Mouse (Mus musculus) embryonic stem cell, embryonic (primary cell): ENCODE measurements at regions not wholly inside any gene's neighbourhood (a gene's known extent, or its start where the extent isn't known, plus 50 kb on each side); places are given as distances from the start of the nearest gene placed in this dataset.
"Not testable (repeated sequence)": the region's sequence is repeated elsewhere in the genome, so short reads cannot be mapped to it uniquely, and the experiment has no call there.

ENCODE experiments used
- CTCF ChIA-PET, 4 experiments: fragments of 300-600 bp in 2 of 4; fragments of 350-600 bp in 2 of 4; sonication (Branson Sonifier 250); formaldehyde crosslinking; loops; one replicate each; lab custom pipeline; 2022; ENCODE audit warnings: inconsistent platforms in 2 of 4; lab: Charles Lee
- POLR2A ChIA-PET, 4 experiments: fragments of 300-600 bp in 2 of 4; fragments of 350-600 bp in 2 of 4; sonication (Branson Sonifier 250); formaldehyde crosslinking; loops; one replicate each; lab custom pipeline; 2022; ENCODE audit warnings: antibody characterized with exemption in 4 of 4, inconsistent platforms in 1 of 4; lab: Charles Lee

GRCm38 (mm10) chr10:16171251-16171650 is 1453.2 kb upstream of the Gje1 start:
- ChIA-PET POLR2A (interaction anchor here in 1 of 4 experiments (0.7 kb wide), 1 partner anchor 130 kb away, joined by 3 read pairs; no protein-coding TSS in a partner anchor), CTCF (no interaction called here)

DNA sequence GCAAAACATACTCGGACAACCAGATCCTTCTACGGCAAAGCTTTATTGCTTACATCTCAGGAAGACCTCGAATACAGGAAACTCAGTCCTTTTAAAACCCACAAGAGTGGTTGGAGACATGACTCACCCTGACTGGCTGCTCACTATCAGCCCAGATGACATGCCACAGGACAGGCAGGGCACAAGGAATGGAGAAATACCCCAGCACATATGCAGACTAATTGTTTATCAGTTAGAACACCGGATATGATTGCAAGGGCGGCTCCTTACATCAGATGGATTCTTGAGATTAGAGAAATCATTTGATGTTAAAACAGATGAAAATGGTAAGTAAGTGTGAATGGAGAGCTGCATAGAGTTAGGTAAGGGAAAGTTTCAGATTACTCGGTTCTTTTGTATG is 1441.5 kb upstream of the Gje1 start:
- CTCF ChIA-PET, POLR2A ChIA-PET: not testable (repeated sequence)

GRCm38 (mm10) chr10:16158445-16158844 is 1440.4 kb upstream of the Gje1 start:
- POLR2A ChIA-PET = no interaction called here

GRCm38 (mm10) chr10:16156954-16157353 is 1438.9 kb upstream of the Gje1 start:
- CTCF ChIA-PET = no interaction called here
- POLR2A ChIA-PET = no interaction called here

More at GRCm38 (mm10) chr10:16158445-16158844, 1440.4 kb upstream of the Gje1 start:
- CTCF ChIA-PET = no interaction called here

- CTCF ChIA-PET = no interaction called here
Measured at GRCm38 (mm10) chr10:16148991-16149390, 1431.0 kb upstream of the Gje1 start.

DNA sequence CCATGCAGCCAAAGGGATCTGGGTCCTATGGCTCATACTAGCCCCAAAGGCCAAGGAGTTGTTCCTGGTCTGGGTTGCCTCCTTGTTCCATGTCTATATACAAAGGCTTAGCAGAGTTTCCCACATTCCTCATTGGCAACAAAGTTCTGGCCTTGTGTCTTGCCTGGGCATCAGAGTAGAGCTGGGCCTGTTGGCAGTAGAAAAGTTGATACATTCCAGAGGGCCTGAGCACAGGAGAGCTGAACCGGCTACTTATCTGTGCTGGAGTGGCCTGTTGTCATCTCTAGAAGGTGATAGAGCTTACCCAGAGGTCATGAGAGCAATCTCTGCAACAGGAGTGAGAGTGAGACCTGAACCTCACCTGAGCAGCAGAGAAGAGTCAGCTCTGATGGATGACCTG is 1427.4 kb upstream of the Gje1 start:
- CTCF ChIA-PET = interaction anchor here in 1 of 4 experiments (0.6 kb wide), 1 partner anchor 30 kb away, joined by 3 read pairs; no protein-coding TSS in a partner anchor
- POLR2A ChIA-PET = no interaction called here

More at GRCm38 (mm10) chr10:16148991-16149390, 1431.0 kb upstream of the Gje1 start:
- POLR2A ChIA-PET = no interaction called here

DNA sequence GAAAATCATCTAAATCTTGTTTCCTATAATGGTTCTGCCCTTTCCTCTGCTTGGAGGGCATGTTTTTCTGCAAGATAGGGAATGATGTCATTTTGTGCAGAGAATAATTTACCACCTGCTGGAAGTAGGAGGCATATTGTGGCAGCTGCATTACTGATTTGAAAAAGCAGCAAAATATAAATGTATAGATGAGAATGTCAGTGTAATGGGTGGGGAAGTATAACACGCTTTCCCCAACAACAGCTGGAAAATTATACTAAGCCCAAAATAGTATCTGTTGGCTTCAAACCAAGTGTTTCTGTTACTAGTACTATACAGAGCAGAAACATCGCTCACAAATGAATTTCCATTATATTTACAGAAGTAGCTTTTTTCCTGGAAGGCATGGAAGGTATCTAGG is 1405.9 kb upstream of the Gje1 start:
- CTCF ChIA-PET = no interaction called here
- POLR2A ChIA-PET = no interaction called here

DNA sequence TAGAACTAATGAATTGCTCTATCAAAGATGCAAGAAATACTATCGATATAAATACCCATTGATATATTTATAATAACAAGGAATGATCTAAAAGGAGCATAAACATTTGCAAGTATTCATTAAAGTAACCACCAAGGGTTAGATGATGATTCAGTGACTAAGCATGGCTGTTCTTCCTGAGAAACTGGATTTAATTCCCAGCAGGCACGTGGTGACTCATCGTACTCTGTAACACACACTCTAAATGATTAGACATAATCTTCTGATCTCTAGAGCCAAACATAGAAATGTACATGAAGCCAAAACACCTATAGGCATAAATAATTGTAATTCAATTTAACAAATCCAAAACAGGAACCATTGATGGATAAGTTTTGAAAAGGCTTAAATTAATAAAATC is 1370.2 kb upstream of the Gje1 start:
- ChIA-PET CTCF (no interaction called here), POLR2A (no interaction called here)

DNA sequence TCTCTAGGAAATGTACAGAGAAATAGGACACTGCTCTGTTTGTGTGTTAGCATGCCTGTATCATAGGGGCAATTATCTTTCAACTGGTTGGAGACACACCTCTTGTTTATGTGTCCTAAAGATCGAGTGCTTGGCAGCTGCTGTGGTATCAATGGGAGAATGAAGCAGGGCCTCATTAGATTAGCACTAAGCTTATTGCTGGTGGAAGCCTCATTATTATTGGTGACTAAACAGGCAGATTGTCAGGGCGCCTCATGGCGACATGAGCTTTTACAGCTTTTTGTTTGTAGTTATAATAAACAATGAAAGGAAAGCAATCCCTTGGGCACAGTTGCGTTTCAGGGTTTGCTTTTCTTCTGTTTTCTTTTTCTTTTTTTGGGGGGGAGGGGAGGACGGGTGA is 1335.0 kb upstream of the Gje1 start:
- POLR2A ChIA-PET = no interaction called here
- CTCF ChIA-PET = no interaction called here

- ChIA-PET POLR2A (no interaction called here), CTCF (no interaction called here)
Measured at GRCm38 (mm10) chr10:16052463-16052889, 1334.5 kb upstream of the Gje1 start.

DNA sequence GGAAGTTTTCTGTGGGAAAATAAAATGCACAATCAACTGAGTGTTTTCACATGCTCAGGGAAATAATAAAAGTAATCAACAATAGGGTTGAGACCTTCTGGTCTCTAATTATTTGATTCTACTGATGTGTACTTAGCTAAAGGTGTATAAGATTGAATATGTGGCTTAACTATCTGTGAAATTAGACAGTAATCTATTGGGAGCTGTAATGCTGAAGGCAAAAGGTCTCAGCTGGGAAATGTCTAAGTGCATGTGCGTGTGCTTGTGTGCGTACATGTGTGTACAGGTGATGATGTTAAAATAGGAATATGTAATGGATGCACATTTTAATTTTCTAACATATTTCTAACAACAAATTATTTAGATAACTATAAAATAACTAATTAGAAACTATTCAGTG is 1318.2 kb upstream of the Gje1 start:
- ChIA-PET CTCF (interaction anchor here in 1 of 4 experiments (0.6 kb wide), 1 partner anchor 42 kb away, joined by 3 read pairs; no protein-coding TSS in a partner anchor), POLR2A (no interaction called here)

DNA sequence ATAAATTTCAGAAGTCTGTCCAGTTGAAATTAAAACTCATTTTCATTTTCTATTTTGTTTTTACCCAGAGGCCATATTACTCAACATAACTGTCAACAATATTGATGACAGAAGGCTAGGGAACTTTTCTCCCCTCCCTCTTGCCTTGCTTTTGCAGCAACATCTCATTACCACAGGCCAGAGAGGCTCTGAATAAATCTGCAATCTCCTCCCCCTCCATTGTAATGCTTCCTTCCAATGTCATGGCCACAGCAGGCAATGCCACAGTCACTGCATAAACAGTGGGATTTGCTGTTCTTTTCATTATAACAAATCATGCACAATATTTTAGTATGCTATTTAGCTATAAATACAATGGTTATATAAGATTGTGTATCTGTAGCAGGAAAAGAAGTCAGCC is 1315.1 kb upstream of the Gje1 start:
- POLR2A ChIA-PET = no interaction called here
- CTCF ChIA-PET = no interaction called here

DNA sequence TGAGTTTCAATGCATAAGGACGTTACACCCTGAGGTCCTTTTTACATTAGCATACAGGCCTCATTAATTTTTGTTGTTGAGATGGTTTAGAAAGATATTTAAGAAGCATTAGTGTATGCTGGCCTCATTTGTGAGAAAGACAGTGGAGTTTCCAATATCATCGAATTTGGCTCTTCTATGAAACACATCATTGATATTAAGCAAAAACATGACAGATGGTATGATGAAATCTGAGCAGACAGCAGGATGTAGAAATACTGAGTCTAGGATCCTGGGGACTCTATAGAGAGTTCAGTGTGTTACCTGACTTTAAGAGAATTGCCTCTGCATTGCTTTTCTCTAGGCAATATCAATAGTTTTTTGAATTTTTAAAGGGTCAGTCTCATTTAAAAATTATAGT is 1312.8 kb upstream of the Gje1 start:
- ChIA-PET CTCF (no interaction called here), POLR2A (no interaction called here)

GRCm38 (mm10) chr10:16014806-16015205 is 1296.8 kb upstream of the Gje1 start:
- ChIA-PET CTCF (no interaction called here), POLR2A (no interaction called here)

DNA sequence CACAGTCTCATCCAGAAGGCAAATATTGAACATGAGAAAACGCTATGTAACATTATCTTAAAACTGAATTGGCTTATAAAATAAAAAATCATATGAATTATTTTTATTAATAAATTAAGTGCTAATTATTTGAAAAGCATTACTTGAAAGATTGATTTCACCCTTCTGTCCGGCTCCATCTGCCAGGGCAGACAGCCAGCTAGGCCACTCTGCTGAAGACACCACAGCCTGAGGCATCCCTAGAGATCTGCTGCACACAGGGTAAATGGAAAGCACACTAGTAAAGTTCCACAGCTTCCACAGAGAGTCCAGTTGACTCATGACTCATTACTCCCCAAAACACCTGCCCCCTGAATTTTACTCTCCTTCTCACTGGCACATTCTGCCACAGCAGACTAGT is 1283.2 kb upstream of the Gje1 start:
- CTCF ChIA-PET = no interaction called here
- POLR2A ChIA-PET = no interaction called here

DNA sequence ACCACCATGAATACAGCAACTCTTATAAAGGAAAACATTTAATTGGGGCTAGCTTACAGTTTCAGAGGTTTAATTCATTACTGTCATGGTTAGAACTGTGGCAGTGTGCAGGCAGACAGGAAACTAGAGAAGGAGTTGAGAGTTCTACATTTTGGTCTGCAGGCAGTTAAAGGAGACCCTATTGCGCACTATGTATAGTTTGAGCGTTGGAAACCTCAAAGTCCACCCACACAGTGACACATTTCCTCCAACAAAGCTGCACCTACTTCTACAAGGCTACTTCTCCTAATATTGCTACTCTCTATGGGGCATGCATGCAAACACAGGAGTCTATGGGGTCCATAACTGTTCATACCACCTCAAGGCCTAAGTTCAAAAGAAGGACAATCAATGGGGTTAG is 1275.3 kb upstream of the Gje1 start:
- ChIA-PET POLR2A (no interaction called here), CTCF (no interaction called here)
